Mouse (Mus musculus) forebrain, embryonic 13.5 days (tissue): ENCODE results near the gene Slc25a17. TPM values are rescaled to one million over a fixed set of nuclear protein-coding genes. Genes with fewer than 3 reads are reported as not detected.

Source experiments
- ATAC-seq: fragments of 200-750 bp; cut with Nextera tagmentation; 2 replicates; pipeline ENCODE4 v1.8.0; 2017
- H3K27ac ChIP-seq: fragments of 300-500 bp; sonication (generic); 2 replicates; pipeline ENCODE4 v1.5.1; 2015; ENCODE audit warnings: inconsistent platforms, mild to moderate bottlenecking, moderate library complexity
- H3K27me3 ChIP-seq: fragments of 300-500 bp; sonication (generic); 2 replicates; pipeline ENCODE4 v1.6.1; 2015; ENCODE audit warnings: mild to moderate bottlenecking, inconsistent platforms
- H3K36me3 ChIP-seq: fragments of 300-500 bp; sonication (generic); 2 replicates; pipeline ENCODE4 v1.6.1; 2015; ENCODE audit warnings: mild to moderate bottlenecking, inconsistent platforms; ENCODE audit not compliant: poor library complexity, severe bottlenecking
- H3K4me1 ChIP-seq: fragments of 300-500 bp; sonication (generic); 2 replicates; pipeline ENCODE4 v1.6.1; 2015; ENCODE audit warnings: inconsistent platforms
- H3K4me2 ChIP-seq: fragments of 300-500 bp; sonication (generic); 2 replicates; pipeline ENCODE4 v1.6.1; 2015; ENCODE audit warnings: inconsistent platforms, mild to moderate bottlenecking, moderate library complexity
- H3K4me3 ChIP-seq: fragments of 300-500 bp; sonication (generic); 2 replicates; pipeline ENCODE4 v1.5.1; 2015; ENCODE audit warnings: mild to moderate bottlenecking, inconsistent platforms
- H3K9ac ChIP-seq: fragments of 300-500 bp; sonication (generic); 2 replicates; pipeline ENCODE4 v1.6.1; 2015; ENCODE audit warnings: mild to moderate bottlenecking, inconsistent platforms
- H3K9me3 ChIP-seq: fragments of 300-500 bp; sonication (generic); replicated peaks from 2 replicates; pipeline ENCODE4 v1.6.1; 2016; ENCODE audit warnings: inconsistent platforms
- WGBS: fragments of 180-500 bp; shearing (Covaris S2); methylation state at CpG from one replicate; pipeline ENCODE4 v1.1.7; 2015; 5-methylcytosine and 5-hydroxymethylcytosine counted together
- polyA plus RNA-seq: library from polyadenylated mRNA; unstranded; fragments of >200 nt; fragmentation: Nextera tagmentation; extraction: Ambion mirVana; gene quantifications from 2 replicates; pipeline ENCODE4 v1.2.1, GENCODE M21; 2015

Slc25a17 gene
- polyA plus RNA-seq, 1 experiment from 2014 or later = 130 TPM

GRCm38 (mm10) chr15:81348366-81348765 is 12.2 kb downstream of the Slc25a17 start:
- Histone ChIP-seq H3K4me1 (peaks cover 7% of the 10 kb centered on the region), H3K9ac (no peak overlapping the region), H3K4me3 (no peak overlapping the region), H3K9me3 (no peaks in the 10 kb centered on the region), H3K27me3 (no peaks in the 10 kb centered on the region), H3K4me2 (no peak overlapping the region), H3K27ac (no peak overlapping the region), H3K36me3 (peaks cover 9% of the 10 kb centered on the region; the same call in 1 of the 2 replicates)
- ATAC-seq = no peak
- 90% methylated on average over 2 of the region's 2 CpGs for WGBS

GRCm38 (mm10) chr15:81347466-81347865 is 13.1 kb downstream of the Slc25a17 start:
- Histone ChIP-seq H3K9me3 (no peaks in the 10 kb centered on the region), H3K4me2 (no peak overlapping the region), H3K36me3 (peaks cover 13% of the 10 kb centered on the region; the same call in 1 of the 2 replicates), H3K4me3 (no peak overlapping the region), H3K27ac (no peak overlapping the region), H3K4me1 (peaks cover 7% of the 10 kb centered on the region), H3K27me3 (no peaks in the 10 kb centered on the region), H3K9ac (no peak overlapping the region; the same call in 1 of the 2 replicates)
- ATAC-seq = no peak
- 95% methylated on average over 2 of the region's 2 CpGs for WGBS

GRCm38 (mm10) chr15:81341426-81341825 is 19.2 kb downstream of the Slc25a17 start:
- H3K9ac ChIP-seq = no peak overlapping the region
- WGBS = 97% methylated on average over 2 of the region's 2 CpGs
- H3K9me3 ChIP-seq = no peaks in the 10 kb centered on the region
- H3K36me3 ChIP-seq = peaks cover 43% of the 10 kb centered on the region
- no peaks in the 10 kb centered on the region for H3K27me3 ChIP-seq
- H3K27ac ChIP-seq = no peak overlapping the region
- no peak overlapping the region for H3K4me3 ChIP-seq
- ATAC-seq = no peak
- H3K4me2 ChIP-seq = no peak overlapping the region
- H3K4me1 ChIP-seq = no peaks in the 10 kb centered on the region

GRCm38 (mm10) chr15:81339158-81339557 is 21.5 kb downstream of the Slc25a17 start:
- Histone ChIP-seq H3K4me2 (no peak overlapping the region), H3K27ac (no peak overlapping the region), H3K9ac (no peak overlapping the region), H3K4me1 (no peaks in the 10 kb centered on the region), H3K9me3 (no peaks in the 10 kb centered on the region), H3K27me3 (no peaks in the 10 kb centered on the region), H3K36me3 (peaks cover 62% of the 10 kb centered on the region), H3K4me3 (no peak overlapping the region)
- WGBS = 97% methylated on average over 3 of the region's 3 CpGs
- no peak for ATAC-seq

- H3K27me3 ChIP-seq = no peaks in the 10 kb centered on the region
These were observed 24.1 kb downstream of the Slc25a17 start for GRCm38 (mm10) chr15:81336466-81336865.

GRCm38 (mm10) chr15:81332517-81332916 is 28.1 kb downstream of the Slc25a17 start:
- Histone ChIP-seq H3K27ac (no peak overlapping the region), H3K27me3 (no peaks in the 10 kb centered on the region), H3K4me3 (no peak overlapping the region), H3K36me3 (peaks cover 81% of the 10 kb centered on the region), H3K4me1 (no peaks in the 10 kb centered on the region), H3K9ac (no peak overlapping the region), H3K4me2 (no peak overlapping the region), H3K9me3 (no peaks in the 10 kb centered on the region)
- ATAC-seq = no peak
- 92% methylated on average over 4 of the region's 4 CpGs for WGBS

More at GRCm38 (mm10) chr15:81336466-81336865, 24.1 kb downstream of the Slc25a17 start:
- no peak overlapping the region for H3K4me3 ChIP-seq
- no peak for ATAC-seq
- no peak overlapping the region for H3K9ac ChIP-seq
- H3K4me1 ChIP-seq = no peaks in the 10 kb centered on the region
- H3K27ac ChIP-seq = no peak overlapping the region
- no peak overlapping the region for H3K4me2 ChIP-seq
- 93% methylated on average over 5 of the region's 5 CpGs for WGBS
- H3K9me3 ChIP-seq = no peaks in the 10 kb centered on the region
- peaks cover 73% of the 10 kb centered on the region for H3K36me3 ChIP-seq

- Histone ChIP-seq H3K36me3 (peaks cover 82% of the 10 kb centered on the region), H3K4me1 (no peaks in the 10 kb centered on the region), H3K27me3 (no peaks in the 10 kb centered on the region), H3K9me3 (no peaks in the 10 kb centered on the region), H3K27ac (no peak overlapping the region), H3K4me3 (no peak overlapping the region), H3K9ac (no peak overlapping the region), H3K4me2 (no peak overlapping the region)
- 59% methylated on average over 3 of the region's 3 CpGs for WGBS
- no peak for ATAC-seq
These were observed 29.7 kb downstream of the Slc25a17 start for GRCm38 (mm10) chr15:81330816-81331433.

GRCm38 (mm10) chr15:81329721-81330369 is 30.8 kb downstream of the Slc25a17 start:
- H3K4me1 ChIP-seq = no peaks in the 10 kb centered on the region
- H3K27me3 ChIP-seq = no peaks in the 10 kb centered on the region
- no peaks in the 10 kb centered on the region for H3K9me3 ChIP-seq
- H3K27ac ChIP-seq = no peak overlapping the region
- 76% methylated on average over 5 of the region's 5 CpGs for WGBS
- H3K36me3 ChIP-seq = peaks cover 82% of the 10 kb centered on the region
- ATAC-seq = no peak
- no peak overlapping the region for H3K9ac ChIP-seq
- H3K4me2 ChIP-seq = no peak overlapping the region
- H3K4me3 ChIP-seq = no peak overlapping the region

- Histone ChIP-seq H3K9ac (no peak overlapping the region), H3K4me1 (no peaks in the 10 kb centered on the region), H3K36me3 (peaks cover 72% of the 10 kb centered on the region), H3K4me2 (no peak overlapping the region), H3K9me3 (no peaks in the 10 kb centered on the region), H3K27me3 (no peaks in the 10 kb centered on the region), H3K27ac (no peak overlapping the region), H3K4me3 (no peak overlapping the region)
- 98% methylated on average over 7 of the region's 7 CpGs for WGBS
- no peak for ATAC-seq
These were observed 33.1 kb downstream of the Slc25a17 start for GRCm38 (mm10) chr15:81327501-81327900.

- Histone ChIP-seq H3K4me1 (no peaks in the 10 kb centered on the region), H3K9me3 (no peaks in the 10 kb centered on the region), H3K27ac (no peak overlapping the region), H3K36me3 (peaks cover 79% of the 10 kb centered on the region), H3K9ac (no peak overlapping the region), H3K27me3 (no peaks in the 10 kb centered on the region), H3K4me3 (no peak overlapping the region), H3K4me2 (no peak overlapping the region)
- WGBS = 87% methylated on average over 4 of the region's 4 CpGs
- ATAC-seq = no peak
These were observed 35.6 kb downstream of the Slc25a17 start for GRCm38 (mm10) chr15:81324979-81325378.

- Histone ChIP-seq H3K4me3 (no peak overlapping the region), H3K4me1 (no peaks in the 10 kb centered on the region), H3K9ac (no peak overlapping the region), H3K4me2 (no peak overlapping the region), H3K27ac (no peak overlapping the region), H3K9me3 (no peaks in the 10 kb centered on the region), H3K27me3 (no peaks in the 10 kb centered on the region), H3K36me3 (peaks cover 79% of the 10 kb centered on the region)
- 83% methylated on average over 3 of the region's 3 CpGs for WGBS
- no peak for ATAC-seq
These were observed 40.5 kb downstream of the Slc25a17 start for GRCm38 (mm10) chr15:81320137-81320536.

- no peaks in the 10 kb centered on the region for H3K9me3 ChIP-seq
- no peaks in the 10 kb centered on the region for H3K27me3 ChIP-seq
- no peak overlapping the region for H3K4me2 ChIP-seq
- H3K27ac ChIP-seq = no peak overlapping the region
- peaks cover 73% of the 10 kb centered on the region for H3K36me3 ChIP-seq
- no peak overlapping the region for H3K9ac ChIP-seq
- 77% methylated on average over 9 of the region's 9 CpGs for WGBS
- H3K4me3 ChIP-seq = no peak overlapping the region
- no peak for ATAC-seq
- no peaks in the 10 kb centered on the region for H3K4me1 ChIP-seq
These were observed 41.1 kb downstream of the Slc25a17 start for GRCm38 (mm10) chr15:81319462-81319861.
